Mouse (Mus musculus) mesoderm, embryonic 11.5 days (tissue): ENCODE results near the gene Rab43.

Source experiments
- DNase-seq: peaks from one replicate; pipeline ENCODE4 v3.0.0-alpha.2; 2012; ENCODE audit warnings: low read depth, low spot score

Gene Rab43

GRCm38 (mm10) chr6:87750184-87750910 lies 61.6 kb downstream of the Rab43 start:
- no peak for DNase-seq

GRCm38 (mm10) chr6:87748531-87748930 lies 63.4 kb downstream of the Rab43 start:
- DNase-seq = no peak

GRCm38 (mm10) chr6:87748078-87748477 lies 63.9 kb downstream of the Rab43 start:
- DNase-seq = no peak

- DNase-seq = no peak
Observed at GRCm38 (mm10) chr6:87746849-87747248, 65.1 kb downstream of the Rab43 start.

DNA sequence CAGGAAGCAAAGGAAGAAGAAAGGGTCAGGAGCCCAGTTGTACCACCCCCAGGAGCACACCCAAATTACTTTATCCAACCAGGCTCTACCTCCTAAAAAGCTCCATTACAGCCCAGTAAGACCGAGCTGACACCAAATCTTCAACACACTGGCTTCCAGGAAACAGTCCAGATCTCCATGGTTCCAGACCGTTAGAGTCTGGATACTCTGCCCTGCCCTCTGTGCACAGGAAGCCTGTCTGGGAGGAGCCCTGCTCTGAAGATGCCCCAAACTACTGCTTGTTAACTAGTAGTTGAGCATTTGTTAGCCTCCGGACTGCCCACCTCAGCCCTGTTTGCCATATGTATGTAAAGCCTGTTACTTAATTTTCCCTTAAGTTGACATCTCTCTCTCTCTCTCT lies 65.9 kb downstream of the Rab43 start:
- DNase-seq = no peak

GRCm38 (mm10) chr6:87745301-87745700 lies 66.7 kb downstream of the Rab43 start:
- no peak for DNase-seq

DNA sequence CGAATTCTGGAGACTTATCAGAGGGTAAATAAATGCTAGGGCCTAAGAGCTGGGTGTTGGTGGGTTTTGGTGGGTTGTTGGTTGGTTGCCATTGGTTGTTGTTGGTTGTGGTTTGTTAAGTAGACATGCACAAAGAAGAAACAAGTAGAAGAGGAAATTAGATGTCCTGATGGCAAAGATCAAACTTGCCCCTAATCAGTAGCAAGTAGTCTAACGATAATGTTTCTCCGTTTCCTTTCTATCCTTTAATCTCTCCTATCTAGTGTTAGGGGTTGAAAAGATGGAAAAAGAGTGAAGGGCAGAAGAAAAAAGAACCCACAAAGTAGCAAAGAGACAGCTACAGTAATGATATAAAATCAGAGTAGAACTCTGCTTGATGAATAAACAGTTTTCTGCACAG lies 67.3 kb downstream of the Rab43 start:
- DNase-seq = no peak

DNA sequence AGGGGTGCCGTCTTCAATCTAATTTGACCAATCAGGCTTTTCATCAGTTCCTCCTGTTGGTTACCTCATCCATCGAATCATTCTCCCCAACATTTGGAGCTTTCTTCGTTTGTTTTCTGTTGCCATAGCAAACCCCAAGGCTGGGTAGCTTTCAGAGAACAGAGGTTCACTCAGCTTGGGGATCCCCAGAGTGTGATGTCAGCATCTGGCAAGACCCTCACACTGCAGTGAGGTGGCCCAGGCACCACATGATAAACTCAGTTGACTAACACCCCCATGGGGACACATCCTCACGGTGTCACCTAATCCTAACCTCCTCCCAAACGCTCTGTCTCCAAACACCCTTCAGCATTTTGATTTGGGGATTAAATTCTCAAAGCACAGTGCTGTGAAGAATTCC lies 68.7 kb downstream of the Rab43 start:
- no peak for DNase-seq

DNA sequence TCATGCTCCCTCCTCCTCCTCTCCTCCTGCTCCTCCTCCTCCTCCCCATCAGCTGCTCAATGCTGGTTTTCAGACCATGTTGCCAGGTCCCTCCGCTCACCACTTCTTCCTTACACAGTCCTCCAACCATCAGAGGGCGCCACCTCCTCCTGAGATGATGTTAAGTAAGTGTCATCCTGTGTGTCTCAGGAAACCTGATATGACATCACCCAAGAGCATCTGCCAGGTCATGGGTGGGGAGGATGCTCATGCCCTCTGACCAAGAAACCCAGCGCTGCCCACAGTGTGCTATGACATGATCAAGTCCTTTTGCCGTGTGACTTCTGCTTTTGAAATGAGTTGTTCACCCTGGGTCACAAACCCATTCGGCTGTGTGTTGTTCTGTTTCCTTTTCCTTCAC lies 69.2 kb downstream of the Rab43 start:
- DNase-seq = no peak

- no peak for DNase-seq
Observed at GRCm38 (mm10) chr6:87741978-87742377, 70.0 kb downstream of the Rab43 start.

- no peak for DNase-seq
Observed at GRCm38 (mm10) chr6:87740496-87740895, 71.5 kb downstream of the Rab43 start.

- DNase-seq = no peak
Observed at GRCm38 (mm10) chr6:87739898-87740297, 72.1 kb downstream of the Rab43 start.
